Comparison of ENCODE assay signal across 27 mouse cellular contexts in genomic region chr13:74112593-74112992, GRCm38 (mm10). TPM values are rescaled to one million over a fixed set of nuclear protein-coding genes. Genes with fewer than 3 reads are reported as not detected.
DNase-seq lines count a peak whose midpoint lies in the region; ATAC-seq and TF ChIP-seq lines count a peak whose summit lies in the region.
"Had no signal": no experiment of that assay in that cellular context is flagged by ENCODE, and none has a peak within 500 bp of the region (broad histone marks: within the 10 kb centered on the region; RNA-seq: fewer than 3 reads in every experiment).

No protein-coding gene starts in this region.

- no peak overlapping the region for H3K4me2 ChIP-seq in stomach, postnatal 0 days (replicated peaks; ENCODE audit: low read depth)
- H3K4me2 ChIP-seq: embryonic facial prominence, embryonic 15.5 days; heart, embryonic 12.5 days; hindbrain, embryonic 15.5 days had no signal

- no peaks in the 10 kb centered on the region for H3K9me3 ChIP-seq in stomach, postnatal 0 days (ENCODE audit: control insufficient read depth, low read length)
- H3K9me3 ChIP-seq: embryonic facial prominence, embryonic 15.5 days; heart, embryonic 12.5 days; hindbrain, embryonic 15.5 days had no signal

- intact Hi-C loops in left cerebral cortex, adult 2 months (cut with DNase I), result no loop called here

- TF ChIP-seq POLR2A in brain, embryonic 14.5 days (IDR thresholded peaks at IDR 0.05; ENCODE audit: borderline replicate concordance, extremely low read depth, insufficient read depth, insufficient read length, poor library complexity, severe bottlenecking), result no peak

- H3K4me1 ChIP-seq in stomach, postnatal 0 days (replicated peaks; ENCODE audit: control insufficient read depth, insufficient read depth), result no peaks in the 10 kb centered on the region
- H3K4me1 ChIP-seq: embryonic facial prominence, embryonic 15.5 days; hindbrain, embryonic 15.5 days had no signal

- DNase-seq in frontal cortex, postnatal 36 days (ENCODE audit: low spot score in 2 of 2), result no peak
- DNase-seq in left cerebral cortex, adult 2 months (ENCODE audit: extremely low spot score in 1 of 2, low spot score in 2 of 2), result no peak
- DNase-seq in left cerebral cortex, adult 9 months (ENCODE audit: low spot score in 2 of 2), result no peak
- DNase-seq in brain, embryonic 14.5 days (ENCODE audit: low read depth), result peak; percentile 0
- DNase-seq in telencephalon, adult 2 months (ENCODE audit: low read depth, low spot score), result peak; percentile 9
- DNase-seq in stomach, postnatal 0 days (ENCODE audit: low spot score), result no peak
- DNase-seq: adrenal gland, adult 2 months; adrenal gland, postnatal 25 days; cerebellum, adult 11 months; cerebellum, adult 8-10 months; cerebellum, postnatal 14 days; gastrocnemius, adult 2 months; gastrocnemius, postnatal 25 days had no signal

- H3K9ac ChIP-seq in stomach, postnatal 0 days (ENCODE audit: low read length), result no peak overlapping the region
- H3K9ac ChIP-seq: embryonic facial prominence, embryonic 15.5 days; heart, embryonic 12.5 days; hindbrain, embryonic 15.5 days had no signal

- no peak for TF ChIP-seq CTCF in left cerebral cortex, adult 2 months (IDR thresholded peaks at IDR 0.05)
- TF ChIP-seq CTCF in brain, embryonic 14.5 days (IDR thresholded peaks at IDR 0.05; ENCODE audit: borderline replicate concordance, extremely low read depth, insufficient read depth, insufficient read length), result no peak
- no peak for TF ChIP-seq CTCF in stomach, postnatal 0 days (IDR thresholded peaks at IDR 0.05; ENCODE audit: low read depth)

- TF ChIP-seq EP300 in stomach, postnatal 0 days (optimal IDR thresholded peaks at IDR 0.05), result no peak

- ATAC-seq in frontal cortex, adult (ENCODE audit: low TSS enrichment), result peak; percentile 83
- ATAC-seq in stomach, postnatal 0 days (ENCODE audit: low FRiP score, low TSS enrichment), result no peak
- ATAC-seq: activated CD4-positive, CD25-positive, alpha-beta regulatory T cell, adult 4 months; forebrain, embryonic 14.5 days; inflammation-experienced regulatory T-cells, adult 6 months; Patski had no signal

- H3K4me3 ChIP-seq in left cerebral cortex, adult 2 months, result no peak overlapping the region
- H3K4me3 ChIP-seq in stomach, postnatal 0 days (ENCODE audit: low read depth, low read length), result no peak overlapping the region
- H3K4me3 ChIP-seq: embryonic facial prominence, embryonic 15.5 days; erythroblast, embryonic 14.5 days; forebrain, embryonic 10.5 days; gastrocnemius, adult 2 months; heart, embryonic 12.5 days; hindbrain, embryonic 10.5 days; hindbrain, embryonic 15.5 days had no signal

- 78% methylated on average over 4 of the region's 4 CpGs for WGBS in stomach, postnatal 0 days

- peak overlapping the region; percentile 13; the same call in 1 of the 2 replicates for H3K27ac ChIP-seq in left cerebral cortex, adult 2 months
- H3K27ac ChIP-seq in stomach, postnatal 0 days (replicated peaks), result no peak overlapping the region
- H3K27ac ChIP-seq: embryonic facial prominence, embryonic 15.5 days; forebrain, embryonic 10.5 days; hindbrain, embryonic 10.5 days; hindbrain, embryonic 15.5 days had no signal

- no peaks in the 10 kb centered on the region for H3K27me3 ChIP-seq in stomach, postnatal 0 days (ENCODE audit: control insufficient read depth, insufficient read depth, low read length)
- H3K27me3 ChIP-seq: embryonic facial prominence, embryonic 15.5 days; heart, embryonic 12.5 days; hindbrain, embryonic 15.5 days; Patski had no signal

- no peaks in the 10 kb centered on the region for H3K36me3 ChIP-seq in stomach, postnatal 0 days (ENCODE audit: control insufficient read depth, insufficient read depth, low read length)
- H3K36me3 ChIP-seq: embryonic facial prominence, embryonic 15.5 days; forebrain, embryonic 10.5 days; heart, embryonic 12.5 days; hindbrain, embryonic 10.5 days; hindbrain, embryonic 15.5 days had no signal

RNA-seq across cellular contexts. Expression of gene Slc9a3, which starts 8.7 kb away (rescaled TPM):
- total RNA-seq in left cerebral cortex, adult 2 months (2021), result 1 to 10 TPM; 1.3 to 2.2 TPM
- polyA plus RNA-seq in brain, embryonic 14.5 days (2012; rRNA removed), result 0.01 and 0.04 TPM in 2 replicates
- 1.3 TPM in 2 replicates for polyA plus RNA-seq in stomach, postnatal 0 days (2015; fragmentation: Nextera tagmentation; extraction: Ambion mirVana)
- total RNA-seq: CH12.LX; common myeloid progenitor, adult 5-6 weeks; granulocyte monocyte progenitor cell, adult 5-6 weeks had no signal
- polyA plus RNA-seq: activated CD4-positive, CD25-positive, alpha-beta regulatory T cell, adult 4 months; erythroblast, embryonic 14.5 days; forebrain, embryonic 10.5 days; forebrain, embryonic 14.5 days; heart, embryonic 12.5 days; hindbrain, embryonic 10.5 days; Patski had no signal

RNA-seq across cellular contexts. Expression of gene Cep72, which starts 50.5 kb away (rescaled TPM):
- 1 to 10 TPM in 1 of 2 experiments, under 1 TPM in 1; 0.63 to 1.2 TPM for total RNA-seq in left cerebral cortex, adult 2 months (2021)
- 9.1 and 12.1 TPM in 2 replicates for polyA plus RNA-seq in brain, embryonic 14.5 days (2012; rRNA removed)
- 4.4 and 4.9 TPM in 2 replicates for polyA plus RNA-seq in stomach, postnatal 0 days (2015; fragmentation: Nextera tagmentation; extraction: Ambion mirVana)

Comparison
In these comparisons a context has a peak if more than half of its experiments do, and no peak if none do; other contexts are left out.
1. DNase-seq: peak in brain, embryonic 14.5 days (single experiment) and telencephalon, adult 2 months (single experiment); none in frontal cortex, postnatal 36 days (0 of 2), left cerebral cortex, adult 2 months (0 of 2), left cerebral cortex, adult 9 months (0 of 2) and stomach, postnatal 0 days (single experiment).